Mouse (Mus musculus): ENCODE measurements around the gene Stx17. TPM values are rescaled to one million over a fixed set of nuclear protein-coding genes. Genes with fewer than 3 reads are reported as not detected.
A peak's percentile ranks its signal among the peaks of the same experiment; 100 is the strongest.

Gene Stx17
- 4.3 TPM in 1 of 2 replicates, not detected in the other for polyA plus RNA-seq (2012; ENCODE audit: insufficient read depth, low replicate concordance)

DNA sequence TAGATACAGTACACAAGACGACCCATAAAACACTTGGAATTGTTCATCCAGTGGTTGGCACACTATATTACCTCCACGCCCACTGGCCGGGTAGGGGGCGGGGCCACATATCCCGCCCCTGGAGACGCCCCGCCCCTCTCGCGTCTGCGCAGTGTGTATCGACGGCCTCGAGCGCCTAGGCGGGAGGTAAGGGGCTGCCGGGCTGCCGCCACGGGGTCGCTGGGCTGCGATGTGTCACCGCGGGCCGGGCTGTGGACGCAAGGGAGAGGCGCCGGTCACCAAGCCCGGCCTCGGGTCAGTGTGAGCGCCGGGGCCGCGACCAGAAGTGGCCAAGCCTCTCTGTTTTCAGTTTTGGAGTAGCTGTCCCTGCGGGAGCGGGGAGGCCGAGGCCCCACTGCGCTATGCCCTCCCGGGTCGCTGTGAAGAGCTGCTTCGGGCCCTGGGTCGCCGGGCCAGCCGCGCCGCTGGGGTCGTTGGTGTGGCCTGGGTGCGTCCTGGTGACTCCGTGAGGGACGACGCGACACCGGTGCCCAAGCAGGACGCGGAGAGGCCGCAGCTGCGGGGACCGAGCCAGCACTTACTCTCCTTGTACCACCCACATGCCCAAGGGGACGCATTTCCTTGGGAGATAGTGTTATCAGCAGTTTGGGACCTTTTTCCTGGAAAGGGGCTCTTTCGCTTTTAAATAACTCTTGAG is at the start of gene Stx17:
Stx17 (plus strand) TSS at position 143 of the 697 bp plus-strand sequence.
- Histone ChIP-seq H3K9me3 (no peaks in the 10 kb centered on the region), H3K4me3 (replicated peaks) (peak within 1 kb of the TSS; percentile 94)
- TF ChIP-seq GATA1 (IDR thresholded peaks at IDR 0.05; ENCODE audit: borderline replicate concordance, low read length) (no peak), FLI1 (IDR thresholded peaks at IDR 0.05; ENCODE audit: low read length) (no peak)

GRCm38 (mm10) chr4:48076693-48077471 is 47.8 kb upstream of the Stx17 start:
- no peak overlapping the region for H3K4me3 ChIP-seq (replicated peaks)
- no peak for TF ChIP-seq GATA1 (IDR thresholded peaks at IDR 0.05; ENCODE audit: borderline replicate concordance, low read length)
- TF ChIP-seq FLI1 (IDR thresholded peaks at IDR 0.05; ENCODE audit: low read length): no peak
- H3K27me3 ChIP-seq (replicated peaks): peaks cover 28% of the 10 kb centered on the region
- H3K36me3 ChIP-seq (replicated peaks; ENCODE audit: low read length): no peaks in the 10 kb centered on the region
- H3K4me1 ChIP-seq: peaks cover 23% of the 10 kb centered on the region
- no peaks in the 10 kb centered on the region for H3K9me3 ChIP-seq

More for the DNA sequence above, at the start of gene Stx17:
- peaks cover 5% of the 10 kb centered on the region for H3K27me3 ChIP-seq (replicated peaks)
- peaks cover 26% of the 10 kb centered on the region for H3K4me1 ChIP-seq
- H3K36me3 ChIP-seq (replicated peaks; ENCODE audit: low read length): peaks cover 3% of the 10 kb centered on the region

DNA sequence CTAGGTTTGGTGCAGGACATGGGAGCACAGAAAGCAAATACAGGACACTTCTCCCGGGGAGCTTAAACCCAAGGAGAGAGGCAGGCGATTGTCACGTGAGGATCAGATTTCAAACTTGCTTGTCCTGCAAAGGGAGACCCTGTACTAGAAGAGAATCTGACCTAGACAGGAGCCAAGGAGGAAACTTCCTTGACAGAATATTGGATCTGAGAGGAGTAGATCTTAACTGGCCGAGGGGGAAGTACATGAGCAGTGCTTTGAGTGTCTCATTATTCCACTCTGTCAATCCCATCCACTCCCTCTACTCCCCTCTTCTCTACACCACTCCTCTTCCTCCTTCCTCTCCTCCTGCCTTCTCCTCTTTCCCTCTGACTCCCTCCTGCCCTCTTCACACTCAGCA is 46.5 kb upstream of the Stx17 start:
- H3K9me3 ChIP-seq: no peaks in the 10 kb centered on the region
- peaks cover 18% of the 10 kb centered on the region for H3K4me1 ChIP-seq
- H3K4me3 ChIP-seq (replicated peaks): no peak overlapping the region
- peaks cover 34% of the 10 kb centered on the region for H3K27me3 ChIP-seq (replicated peaks)
- no peaks in the 10 kb centered on the region for H3K36me3 ChIP-seq (replicated peaks; ENCODE audit: low read length)
- TF ChIP-seq GATA1 (IDR thresholded peaks at IDR 0.05; ENCODE audit: borderline replicate concordance, low read length): no peak
- TF ChIP-seq FLI1 (IDR thresholded peaks at IDR 0.05; ENCODE audit: low read length): no peak

DNA sequence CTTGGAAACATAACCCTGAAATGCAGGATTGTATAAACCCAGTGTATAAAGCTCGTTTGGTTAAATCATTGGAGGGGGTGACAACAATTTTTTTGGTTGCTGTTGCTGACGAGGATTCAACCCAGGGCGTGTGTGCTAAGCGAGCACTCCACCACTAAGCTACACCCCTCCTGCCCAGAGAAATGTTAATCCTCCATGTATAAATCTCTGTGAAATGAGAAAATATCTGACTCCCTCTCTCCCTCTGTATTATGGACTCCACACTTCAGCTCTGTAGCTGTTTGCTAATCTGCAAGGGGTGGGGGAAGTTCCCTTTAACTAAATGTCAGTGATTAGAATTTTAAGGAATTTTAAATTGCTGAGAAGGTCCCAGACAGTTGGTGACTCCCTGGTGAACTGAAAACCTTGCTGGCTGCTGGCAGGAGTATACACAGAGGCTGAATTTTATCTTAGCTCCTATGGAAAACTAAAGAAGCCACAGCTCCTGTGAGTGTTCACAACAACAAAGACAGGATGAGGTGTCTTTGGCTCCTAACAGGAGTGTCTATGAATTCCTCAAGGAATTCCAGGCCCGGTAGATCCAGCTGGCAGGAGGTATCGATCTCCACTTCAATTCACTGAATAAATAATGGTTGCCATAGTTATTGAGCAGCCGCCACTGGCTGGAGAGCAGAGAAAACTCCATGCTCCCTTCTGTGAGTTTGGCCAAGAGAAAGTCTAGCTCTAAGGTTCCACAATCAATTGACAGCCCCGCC is 45.3 kb upstream of the Stx17 start:
- TF ChIP-seq FLI1 (IDR thresholded peaks at IDR 0.05; ENCODE audit: low read length) (no peak), GATA1 (IDR thresholded peaks at IDR 0.05; ENCODE audit: borderline replicate concordance, low read length) (no peak)
- H3K4me3 ChIP-seq (replicated peaks): no peak overlapping the region
- no peaks in the 10 kb centered on the region for H3K9me3 ChIP-seq
- H3K4me1 ChIP-seq: peaks cover 11% of the 10 kb centered on the region; the same call in 1 of the 2 replicates
- no peaks in the 10 kb centered on the region for H3K36me3 ChIP-seq (replicated peaks; ENCODE audit: low read length)
- peaks cover 30% of the 10 kb centered on the region for H3K27me3 ChIP-seq (replicated peaks)

- no peaks in the 10 kb centered on the region for H3K9me3 ChIP-seq
- TF ChIP-seq FLI1 (IDR thresholded peaks at IDR 0.05; ENCODE audit: low read length) (no peak), GATA1 (IDR thresholded peaks at IDR 0.05; ENCODE audit: borderline replicate concordance, low read length) (no peak)
- H3K36me3 ChIP-seq (replicated peaks; ENCODE audit: low read length): no peaks in the 10 kb centered on the region
- H3K4me1 ChIP-seq: 0 out of 2 replicates have a peak, but pooled peaks cover 3% of the 10 kb centered on the region
- peaks cover 33% of the 10 kb centered on the region for H3K27me3 ChIP-seq (replicated peaks)
- no peak overlapping the region for H3K4me3 ChIP-seq (replicated peaks)
Measured at GRCm38 (mm10) chr4:48083452-48083851, 41.3 kb upstream of the Stx17 start.

GRCm38 (mm10) chr4:48086609-48087008 is 38.1 kb upstream of the Stx17 start:
- Histone ChIP-seq H3K4me3 (replicated peaks) (no peak overlapping the region), H3K9me3 (no peaks in the 10 kb centered on the region), H3K27me3 (replicated peaks) (peaks cover 21% of the 10 kb centered on the region), H3K36me3 (replicated peaks; ENCODE audit: low read length) (no peaks in the 10 kb centered on the region), H3K4me1 (0 out of 2 replicates have a peak, but pooled peaks cover 3% of the 10 kb centered on the region)
- no peak for TF ChIP-seq GATA1 (IDR thresholded peaks at IDR 0.05; ENCODE audit: borderline replicate concordance, low read length)
- no peak for TF ChIP-seq FLI1 (IDR thresholded peaks at IDR 0.05; ENCODE audit: low read length)

DNA sequence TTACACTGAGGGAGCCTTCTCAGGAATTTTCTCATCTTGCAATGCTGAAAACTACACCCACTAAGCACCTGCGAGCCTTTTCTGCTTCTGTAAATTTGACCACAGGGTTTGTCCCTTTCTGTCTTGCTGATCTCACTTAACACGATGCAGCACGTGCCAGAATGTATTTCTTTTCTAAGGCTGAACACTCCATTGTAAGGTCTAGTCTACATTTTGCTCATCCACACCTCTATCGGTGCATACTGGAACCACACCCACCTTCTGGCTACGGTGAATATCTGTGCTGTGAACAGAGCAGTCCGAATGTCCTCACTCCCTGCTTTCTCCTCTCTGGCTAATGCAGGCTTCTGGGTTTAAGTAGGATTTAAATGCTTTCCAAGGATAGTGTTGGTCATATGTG is 37.2 kb upstream of the Stx17 start:
- 0 out of 2 replicates have a peak, but pooled peaks cover 3% of the 10 kb centered on the region for H3K4me1 ChIP-seq
- TF ChIP-seq GATA1 (IDR thresholded peaks at IDR 0.05; ENCODE audit: borderline replicate concordance, low read length) (no peak), FLI1 (IDR thresholded peaks at IDR 0.05; ENCODE audit: low read length) (no peak)
- H3K9me3 ChIP-seq: no peaks in the 10 kb centered on the region

GRCm38 (mm10) chr4:48093221-48093620 is 31.5 kb upstream of the Stx17 start:
- no peaks in the 10 kb centered on the region for H3K4me1 ChIP-seq
- H3K4me3 ChIP-seq (replicated peaks): no peak overlapping the region
- H3K36me3 ChIP-seq (replicated peaks; ENCODE audit: low read length): no peaks in the 10 kb centered on the region
- H3K27me3 ChIP-seq (replicated peaks): peaks cover 7% of the 10 kb centered on the region
- no peak for TF ChIP-seq FLI1 (IDR thresholded peaks at IDR 0.05; ENCODE audit: low read length)
- no peak for TF ChIP-seq GATA1 (IDR thresholded peaks at IDR 0.05; ENCODE audit: borderline replicate concordance, low read length)
- no peaks in the 10 kb centered on the region for H3K9me3 ChIP-seq

More for the DNA sequence above, 37.2 kb upstream of the Stx17 start:
- Histone ChIP-seq H3K4me3 (replicated peaks) (no peak overlapping the region), H3K27me3 (replicated peaks) (peaks cover 20% of the 10 kb centered on the region), H3K36me3 (replicated peaks; ENCODE audit: low read length) (no peaks in the 10 kb centered on the region)

DNA sequence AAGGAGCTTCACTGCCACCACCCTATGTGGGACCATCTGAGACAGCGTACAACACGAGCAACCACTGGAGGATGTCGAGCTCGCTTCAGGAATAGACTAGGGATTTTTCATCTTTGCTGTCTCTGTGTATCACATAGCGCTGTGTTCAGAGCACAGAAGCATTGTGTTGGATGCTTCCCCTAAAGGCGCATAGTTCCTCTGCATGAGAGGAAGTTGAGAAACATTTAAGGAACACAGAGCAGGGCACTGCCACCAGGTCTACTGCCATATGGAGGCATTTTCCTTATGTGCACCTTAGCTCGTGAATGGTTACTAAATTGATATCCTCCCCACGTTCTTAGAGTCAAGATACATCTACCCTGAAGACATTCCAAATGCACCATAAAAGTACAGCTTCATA is 24.5 kb upstream of the Stx17 start:
- H3K4me1 ChIP-seq: no peaks in the 10 kb centered on the region
- no peaks in the 10 kb centered on the region for H3K36me3 ChIP-seq (replicated peaks; ENCODE audit: low read length)
- peaks cover 20% of the 10 kb centered on the region for H3K27me3 ChIP-seq (replicated peaks)
- TF ChIP-seq FLI1 (IDR thresholded peaks at IDR 0.05; ENCODE audit: low read length) (no peak), GATA1 (IDR thresholded peaks at IDR 0.05; ENCODE audit: borderline replicate concordance, low read length) (no peak)
- H3K9me3 ChIP-seq: no peaks in the 10 kb centered on the region
- H3K4me3 ChIP-seq (replicated peaks): no peak overlapping the region
